Mouse (Mus musculus): ENCODE measurements at regions not wholly inside any gene's neighbourhood (a gene's known extent, or its start where the extent isn't known, plus 50 kb on each side); places are given as distances from the start of the nearest gene placed in this dataset.

GRCm38 (mm10) chr15:93807505-93807904 is 211.8 kb upstream of the Prickle1 start:
- no peak overlapping the region for H3K27ac ChIP-seq (replicated peaks)
- H3K27me3 ChIP-seq: no peaks in the 10 kb centered on the region
- H3K4me3 ChIP-seq: no peak overlapping the region
- H3K4me1 ChIP-seq (replicated peaks): no peaks in the 10 kb centered on the region
- WGBS: 80% methylated on average over 8 of the region's 8 CpGs
- no peaks in the 10 kb centered on the region for H3K36me3 ChIP-seq
- no peak overlapping the region for H3K4me2 ChIP-seq
- no peak overlapping the region for H3K9ac ChIP-seq
- no peaks in the 10 kb centered on the region for H3K9me3 ChIP-seq
- no peak for ATAC-seq (ENCODE audit: low read depth)

- no peak overlapping the region for H3K4me2 ChIP-seq
- WGBS: 87% methylated on average over 9 of the region's 9 CpGs
- H3K36me3 ChIP-seq: no peaks in the 10 kb centered on the region
- H3K9me3 ChIP-seq: no peaks in the 10 kb centered on the region
- H3K4me1 ChIP-seq (replicated peaks): no peaks in the 10 kb centered on the region
- H3K27ac ChIP-seq (replicated peaks): no peak overlapping the region
- H3K27me3 ChIP-seq: no peaks in the 10 kb centered on the region
- no peak overlapping the region for H3K4me3 ChIP-seq
- H3K9ac ChIP-seq: no peak overlapping the region
- ATAC-seq (ENCODE audit: low read depth): no peak
These were observed 209.0 kb upstream of the Prickle1 start for GRCm38 (mm10) chr15:93804703-93805102.

- no peaks in the 10 kb centered on the region for H3K9me3 ChIP-seq
- H3K27me3 ChIP-seq: no peaks in the 10 kb centered on the region
- no peak overlapping the region for H3K4me2 ChIP-seq
- H3K27ac ChIP-seq (replicated peaks): no peak overlapping the region
- H3K4me3 ChIP-seq: no peak overlapping the region
- no peak overlapping the region for H3K9ac ChIP-seq
- H3K36me3 ChIP-seq: no peaks in the 10 kb centered on the region
- H3K4me1 ChIP-seq (replicated peaks): 0 out of 2 replicates have a peak, but pooled peaks cover 3% of the 10 kb centered on the region
- ATAC-seq (ENCODE audit: low read depth): no peak; the same call in 1 of the 2 replicates
- 74% methylated on average over 9 of the region's 9 CpGs for WGBS
These were observed 194.8 kb upstream of the Prickle1 start for GRCm38 (mm10) chr15:93790531-93790930.

GRCm38 (mm10) chr15:93789762-93790161 is 194.1 kb upstream of the Prickle1 start:
- ATAC-seq (ENCODE audit: low read depth): no peak
- WGBS: 36% methylated on average over 3 of the region's 3 CpGs
- H3K4me1 ChIP-seq (replicated peaks): 0 out of 2 replicates have a peak, but pooled peaks cover 3% of the 10 kb centered on the region
- H3K4me3 ChIP-seq: no peak overlapping the region
- no peaks in the 10 kb centered on the region for H3K36me3 ChIP-seq
- H3K27ac ChIP-seq (replicated peaks): no peak overlapping the region
- no peaks in the 10 kb centered on the region for H3K27me3 ChIP-seq
- no peak overlapping the region for H3K9ac ChIP-seq
- no peaks in the 10 kb centered on the region for H3K9me3 ChIP-seq
- no peak overlapping the region for H3K4me2 ChIP-seq

GRCm38 (mm10) chr15:93787361-93787760 is 191.7 kb upstream of the Prickle1 start:
- 91% methylated on average over 6 of the region's 6 CpGs for WGBS
- no peak overlapping the region for H3K4me3 ChIP-seq
- no peak overlapping the region for H3K9ac ChIP-seq
- H3K4me2 ChIP-seq: no peak overlapping the region
- H3K27ac ChIP-seq (replicated peaks): no peak overlapping the region
- no peaks in the 10 kb centered on the region for H3K9me3 ChIP-seq
- no peak for ATAC-seq (ENCODE audit: low read depth)
- H3K36me3 ChIP-seq: no peaks in the 10 kb centered on the region
- no peaks in the 10 kb centered on the region for H3K27me3 ChIP-seq
- 0 out of 2 replicates have a peak, but pooled peaks cover 3% of the 10 kb centered on the region for H3K4me1 ChIP-seq (replicated peaks)

- H3K27me3 ChIP-seq: no peaks in the 10 kb centered on the region
- no peak overlapping the region for H3K27ac ChIP-seq (replicated peaks)
- H3K9ac ChIP-seq: no peak overlapping the region
- WGBS: 92% methylated on average over 11 of the region's 11 CpGs
- H3K9me3 ChIP-seq: no peaks in the 10 kb centered on the region
- H3K4me3 ChIP-seq: no peak overlapping the region
- H3K36me3 ChIP-seq: no peaks in the 10 kb centered on the region
- H3K4me2 ChIP-seq: no peak overlapping the region
- no peak for ATAC-seq (ENCODE audit: low read depth)
- no peaks in the 10 kb centered on the region for H3K4me1 ChIP-seq (replicated peaks)
These were observed 190.2 kb upstream of the Prickle1 start for GRCm38 (mm10) chr15:93785846-93786412.

GRCm38 (mm10) chr15:93783736-93784135 is 188.0 kb upstream of the Prickle1 start:
- Histone ChIP-seq H3K27me3 (no peaks in the 10 kb centered on the region), H3K27ac (replicated peaks) (no peak overlapping the region), H3K4me3 (no peak overlapping the region), H3K9ac (no peak overlapping the region), H3K4me2 (no peak overlapping the region), H3K36me3 (no peaks in the 10 kb centered on the region), H3K4me1 (replicated peaks) (no peaks in the 10 kb centered on the region), H3K9me3 (no peaks in the 10 kb centered on the region)
- 91% methylated on average over 4 of the region's 4 CpGs for WGBS
- ATAC-seq (ENCODE audit: low read depth): no peak

- no peak overlapping the region for H3K4me3 ChIP-seq
- H3K4me2 ChIP-seq: no peak overlapping the region
- no peak overlapping the region for H3K9ac ChIP-seq
- H3K27ac ChIP-seq (replicated peaks): no peak overlapping the region
- peaks cover 7% of the 10 kb centered on the region for H3K4me1 ChIP-seq (replicated peaks)
- no peaks in the 10 kb centered on the region for H3K36me3 ChIP-seq
- WGBS: 43% methylated on average over 12 of the region's 12 CpGs
- H3K27me3 ChIP-seq: no peaks in the 10 kb centered on the region
- H3K9me3 ChIP-seq: no peaks in the 10 kb centered on the region
- peak; percentile 32; the same call in 1 of the 2 replicates for ATAC-seq (ENCODE audit: low read depth)
These were observed 179.6 kb upstream of the Prickle1 start for GRCm38 (mm10) chr15:93775199-93775745.

- no peak for ATAC-seq (ENCODE audit: low read depth)
These were observed 178.6 kb upstream of the Prickle1 start for GRCm38 (mm10) chr15:93774340-93774739.

GRCm38 (mm10) chr15:93766981-93767380 is 171.3 kb upstream of the Prickle1 start:
- ATAC-seq (ENCODE audit: low read depth): no peak
- H3K9ac ChIP-seq: no peak overlapping the region
- no peaks in the 10 kb centered on the region; the same call in 1 of the 2 replicates for H3K4me1 ChIP-seq (replicated peaks)

More at GRCm38 (mm10) chr15:93774340-93774739, 178.6 kb upstream of the Prickle1 start:
- Histone ChIP-seq H3K4me2 (no peak overlapping the region), H3K27ac (replicated peaks) (no peak overlapping the region), H3K27me3 (no peaks in the 10 kb centered on the region), H3K36me3 (no peaks in the 10 kb centered on the region), H3K4me1 (replicated peaks) (peaks cover 7% of the 10 kb centered on the region), H3K9ac (no peak overlapping the region), H3K4me3 (no peak overlapping the region), H3K9me3 (no peaks in the 10 kb centered on the region)
- WGBS: 44% methylated on average over 4 of the region's 4 CpGs

GRCm38 (mm10) chr15:93763047-93763446 is 167.4 kb upstream of the Prickle1 start:
- Histone ChIP-seq H3K9me3 (no peaks in the 10 kb centered on the region), H3K9ac (no peak overlapping the region), H3K36me3 (no peaks in the 10 kb centered on the region), H3K27ac (replicated peaks) (no peak overlapping the region), H3K27me3 (no peaks in the 10 kb centered on the region), H3K4me2 (no peak overlapping the region), H3K4me3 (no peak overlapping the region), H3K4me1 (replicated peaks) (no peaks in the 10 kb centered on the region; the same call in 1 of the 2 replicates)
- 90% methylated on average over 5 of the region's 5 CpGs for WGBS
- no peak for ATAC-seq (ENCODE audit: low read depth)

More at GRCm38 (mm10) chr15:93766981-93767380, 171.3 kb upstream of the Prickle1 start:
- WGBS: 84% methylated on average over 3 of the region's 3 CpGs
- no peak overlapping the region for H3K4me2 ChIP-seq
- H3K27ac ChIP-seq (replicated peaks): no peak overlapping the region
- no peaks in the 10 kb centered on the region for H3K36me3 ChIP-seq
- no peaks in the 10 kb centered on the region for H3K9me3 ChIP-seq
- no peaks in the 10 kb centered on the region for H3K27me3 ChIP-seq
- no peak overlapping the region for H3K4me3 ChIP-seq

GRCm38 (mm10) chr15:93758204-93758836 is 162.6 kb upstream of the Prickle1 start:
- WGBS: 89% methylated on average over 8 of the region's 8 CpGs
- no peak overlapping the region for H3K4me2 ChIP-seq
- H3K9ac ChIP-seq: no peak overlapping the region

More at GRCm38 (mm10) chr15:93758204-93758836, 162.6 kb upstream of the Prickle1 start:
- Histone ChIP-seq H3K4me3 (no peak overlapping the region), H3K4me1 (replicated peaks) (no peaks in the 10 kb centered on the region), H3K27me3 (no peaks in the 10 kb centered on the region), H3K36me3 (no peaks in the 10 kb centered on the region), H3K27ac (replicated peaks) (no peak overlapping the region), H3K9me3 (no peaks in the 10 kb centered on the region)
- ATAC-seq (ENCODE audit: low read depth): no peak

All from neural tube, embryonic 13.5 days (tissue).